Mouse (Mus musculus): ENCODE measurements around the gene Krt19. TPM values are rescaled to one million over a fixed set of nuclear protein-coding genes. Genes with fewer than 3 reads are reported as not detected.

Gene Krt19
- total and polyA plus RNA-seq, 3 experiments: not detected

- TF ChIP-seq POLR2A (IDR thresholded peaks at IDR 0.05; ENCODE audit: control insufficient read depth in 1 of 2, insufficient read depth in 1 of 2, low read depth in 1 of 2, low read length in 2 of 2, poor library complexity in 1 of 2) (no peak), SIN3A (IDR thresholded peaks at IDR 0.05; ENCODE audit: low read length) (no peak), RAD21 (IDR thresholded peaks at IDR 0.05; ENCODE audit: low read depth, low read length) (no peak), USF1 (IDR thresholded peaks at IDR 0.05; ENCODE audit: low read depth, low read length) (no peak), EP300 (IDR thresholded peaks at IDR 0.05; ENCODE audit: low read depth in 1 of 2, low read length in 2 of 2) (no peak), ELF1 (IDR thresholded peaks at IDR 0.05; ENCODE audit: low read depth, low read length) (no peak), RCOR1 (IDR thresholded peaks at IDR 0.05; ENCODE audit: low read depth, low read length) (no peak), KAT2A (conservative IDR thresholded peaks at IDR 0.05; ENCODE audit: low read depth, low read length) (no peak), CHD2 (IDR thresholded peaks at IDR 0.05; ENCODE audit: low read length) (no peak), GABPA (IDR thresholded peaks at IDR 0.05; ENCODE audit: low read depth, low read length) (no peak), ZC3H11A (IDR thresholded peaks at IDR 0.05; ENCODE audit: low read depth, low read length) (no peak), MEF2A (IDR thresholded peaks at IDR 0.05; ENCODE audit: extremely low read depth, insufficient replicate concordance, low read depth, low read length, poor library complexity, severe bottlenecking) (no peak), ZMIZ1 (IDR thresholded peaks at IDR 0.05; ENCODE audit: low read depth, low read length) (no peak), HCFC1 (IDR thresholded peaks at IDR 0.05; ENCODE audit: low read depth, low read length) (no peak), TBP (IDR thresholded peaks at IDR 0.05; ENCODE audit: low read depth, low read length) (no peak)
- Histone ChIP-seq H3K27ac (ENCODE audit: control insufficient read depth, low read depth, low read length) (no peak overlapping the region), H3K36me3 (ENCODE audit: control insufficient read depth in 1 of 2, insufficient read depth in 2 of 2, low read length in 2 of 2) (no peaks in the 10 kb centered on the region), H3K4me1 (ENCODE audit: control insufficient read depth in 1 of 2, insufficient read depth in 2 of 2, low read length in 2 of 2) (no peaks in the 10 kb centered on the region), H3K79me2 (ENCODE audit: control insufficient read depth, insufficient read depth, low read length, poor library complexity) (no peaks in the 10 kb centered on the region), H3K4me3 (ENCODE audit: control insufficient read depth in 1 of 2, insufficient read depth in 1 of 2, low read depth in 2 of 2, low read length in 2 of 2) (no peak overlapping the region), H3K27me3 (ENCODE audit: control insufficient read depth in 1 of 2, insufficient read depth in 2 of 2, low read length in 2 of 2) (no peaks in the 10 kb centered on the region), H3K9ac (ENCODE audit: control insufficient read depth, low read depth, low read length, poor library complexity, severe bottlenecking) (no peak overlapping the region), H3K9me3 (replicated peaks; ENCODE audit: insufficient read depth, low read length) (no peaks in the 10 kb centered on the region)
- DNase-seq (ENCODE audit: low read depth, low spot score): no peak
Measured at GRCm38 (mm10) chr11:100120331-100120730, 28.1 kb downstream of the Krt19 start.

- Histone ChIP-seq H3K27ac (ENCODE audit: control insufficient read depth, low read depth, low read length) (no peak overlapping the region), H3K79me2 (ENCODE audit: control insufficient read depth, insufficient read depth, low read length, poor library complexity) (no peaks in the 10 kb centered on the region), H3K9me3 (replicated peaks; ENCODE audit: insufficient read depth, low read length) (no peaks in the 10 kb centered on the region), H3K4me3 (ENCODE audit: control insufficient read depth in 1 of 2, insufficient read depth in 1 of 2, low read depth in 2 of 2, low read length in 2 of 2) (no peak overlapping the region), H3K36me3 (ENCODE audit: control insufficient read depth in 1 of 2, insufficient read depth in 2 of 2, low read length in 2 of 2) (no peaks in the 10 kb centered on the region), H3K4me1 (ENCODE audit: control insufficient read depth in 1 of 2, insufficient read depth in 2 of 2, low read length in 2 of 2) (no peaks in the 10 kb centered on the region), H3K27me3 (ENCODE audit: control insufficient read depth in 1 of 2, insufficient read depth in 2 of 2, low read length in 2 of 2) (no peaks in the 10 kb centered on the region), H3K9ac (ENCODE audit: control insufficient read depth, low read depth, low read length, poor library complexity, severe bottlenecking) (no peak overlapping the region)
- DNase-seq (ENCODE audit: low read depth, low spot score): no peak
- TF ChIP-seq POLR2AphosphoS5 (IDR thresholded peaks at IDR 0.05; ENCODE audit: borderline replicate concordance, low read depth, low read length) (no peak), ELF1 (IDR thresholded peaks at IDR 0.05; ENCODE audit: low read depth, low read length) (no peak), RAD21 (IDR thresholded peaks at IDR 0.05; ENCODE audit: low read depth, low read length) (no peak), ETS1 (IDR thresholded peaks at IDR 0.05; ENCODE audit: low read depth, low read length) (no peak), NELFE (IDR thresholded peaks at IDR 0.05; ENCODE audit: low read depth, low read length) (no peak), E2F4 (IDR thresholded peaks at IDR 0.05; ENCODE audit: borderline replicate concordance, low read depth, low read length) (no peak), ZNF384 (IDR thresholded peaks at IDR 0.05; ENCODE audit: low read depth, low read length) (no peak), SMC3 (IDR thresholded peaks at IDR 0.05; ENCODE audit: low read depth, low read length) (no peak), MYC (IDR thresholded peaks at IDR 0.05; ENCODE audit: low read depth, low read length) (no peak), JUND (IDR thresholded peaks at IDR 0.05; ENCODE audit: low read depth, low read length) (no peak), POLR2A (IDR thresholded peaks at IDR 0.05; ENCODE audit: control insufficient read depth in 1 of 2, insufficient read depth in 1 of 2, low read depth in 1 of 2, low read length in 2 of 2, poor library complexity in 1 of 2) (no peak), HCFC1 (IDR thresholded peaks at IDR 0.05; ENCODE audit: low read depth, low read length) (no peak), TCF12 (IDR thresholded peaks at IDR 0.05; ENCODE audit: low read depth, low read length) (no peak), BHLHE40 (IDR thresholded peaks at IDR 0.05; ENCODE audit: borderline replicate concordance, low read depth, low read length) (no peak), POLR2AphosphoS2 (IDR thresholded peaks at IDR 0.05; ENCODE audit: low read length) (no peak), CTCF (IDR thresholded peaks at IDR 0.05 in 2 of 3, conservative IDR thresholded peaks at IDR 0.05 in 1 of 3; ENCODE audit: control insufficient read depth in 1 of 3, insufficient read depth in 1 of 3, low read depth in 2 of 3, low read length in 3 of 3, poor library complexity in 1 of 3, severe bottlenecking in 1 of 3) (no peak), TBP (IDR thresholded peaks at IDR 0.05; ENCODE audit: low read depth, low read length) (no peak), SIN3A (IDR thresholded peaks at IDR 0.05; ENCODE audit: low read length) (no peak)
Measured at GRCm38 (mm10) chr11:100113742-100114029, 34.8 kb downstream of the Krt19 start.
